Mouse (Mus musculus): Measurements from ENCODE around the gene Milr1. TPM values are rescaled to one million over a fixed set of nuclear protein-coding genes. Genes with fewer than 3 reads are reported as not detected.
A peak's percentile ranks its signal among the peaks of the same experiment; 100 is the strongest.
"Not testable (repeated sequence)": the region's sequence is repeated elsewhere in the genome, so short reads cannot be mapped to it uniquely, and the experiment has no call there.

Gene Milr1
- polyA plus RNA-seq, 1 experiment from 2014 or later = 11.4 TPM

GRCm38 (mm10) chr11:106729656-106730055 lies 21.4 kb upstream of the Milr1 start:
- DNase-seq (ENCODE audit: low spot score) = no peak

- DNase-seq (ENCODE audit: low spot score) = no peak
These were observed 20.3 kb upstream of the Milr1 start for GRCm38 (mm10) chr11:106730714-106731113.

GRCm38 (mm10) chr11:106736614-106737013 lies 14.4 kb upstream of the Milr1 start:
- no peak for DNase-seq (ENCODE audit: low spot score)

- no peak for DNase-seq (ENCODE audit: low spot score)
These were observed 13.8 kb upstream of the Milr1 start for GRCm38 (mm10) chr11:106737178-106737621.

GRCm38 (mm10) chr11:106739116-106739515 lies 11.9 kb upstream of the Milr1 start:
- DNase-seq (ENCODE audit: low spot score) = no peak

- DNase-seq (ENCODE audit: low spot score) = not testable (repeated sequence)
These were observed 10.3 kb upstream of the Milr1 start for GRCm38 (mm10) chr11:106740724-106741123.

- DNase-seq (ENCODE audit: low spot score) = no peak
These were observed 9.8 kb upstream of the Milr1 start for GRCm38 (mm10) chr11:106741232-106741631.

GRCm38 (mm10) chr11:106741826-106742225 lies 9.2 kb upstream of the Milr1 start:
- DNase-seq (ENCODE audit: low spot score) = no peak

- DNase-seq (ENCODE audit: low spot score) = peak; percentile 64
These were observed 8.6 kb upstream of the Milr1 start for GRCm38 (mm10) chr11:106742388-106742841.

- no peak for DNase-seq (ENCODE audit: low spot score)
These were observed 6.1 kb upstream of the Milr1 start for GRCm38 (mm10) chr11:106744949-106745348.

GRCm38 (mm10) chr11:106749557-106750120 lies 1.4 kb upstream of the Milr1 start:
- DNase-seq (ENCODE audit: low spot score) = not testable (repeated sequence)

GRCm38 (mm10) chr11:106750121-106750751 lies 790 bp upstream of the Milr1 start, which contains the start of gene Pecam1:
Pecam1 (minus strand) TSS chr11:106750628.
- DNase-seq (ENCODE audit: low spot score) = peak; percentile 90

- peak; percentile 72 for DNase-seq (ENCODE audit: low spot score)
These were observed 1.1 kb downstream of the Milr1 start for GRCm38 (mm10) chr11:106752103-106752502.

- no peak for DNase-seq (ENCODE audit: low spot score)
These were observed 2.3 kb downstream of the Milr1 start for GRCm38 (mm10) chr11:106753314-106753713.

- no peak for DNase-seq (ENCODE audit: low spot score)
These were observed 4.6 kb downstream of the Milr1 start for GRCm38 (mm10) chr11:106755583-106755982.

GRCm38 (mm10) chr11:106759028-106759427 lies 8.0 kb downstream of the Milr1 start:
- DNase-seq (ENCODE audit: low spot score) = no peak

- DNase-seq (ENCODE audit: low spot score) = no peak
These were observed 9.5 kb downstream of the Milr1 start for GRCm38 (mm10) chr11:106760511-106760910.

GRCm38 (mm10) chr11:106762139-106762799 lies 11.2 kb downstream of the Milr1 start:
- DNase-seq (ENCODE audit: low spot score) = peak; percentile 65

- DNase-seq (ENCODE audit: low spot score) = no peak
These were observed 11.8 kb downstream of the Milr1 start for GRCm38 (mm10) chr11:106762800-106763185.

GRCm38 (mm10) chr11:106766611-106767162 lies 15.7 kb downstream of the Milr1 start:
- no peak for DNase-seq (ENCODE audit: low spot score)

GRCm38 (mm10) chr11:106767516-106767915 lies 16.5 kb downstream of the Milr1 start:
- no peak for DNase-seq (ENCODE audit: low spot score)
